Mouse (Mus musculus) hindbrain, embryonic 14.5 days (tissue): Measurements from ENCODE around the gene Ttc7b. TPM values are rescaled to one million over a fixed set of nuclear protein-coding genes. Genes with fewer than 3 reads are reported as not detected.
A peak's percentile ranks its signal among the peaks of the same experiment; 100 is the strongest.

Experiments used
- ATAC-seq: fragments of 200-750 bp; cut with Nextera tagmentation; 2 replicates; pipeline ENCODE4 v1.8.0; 2017; ENCODE audit warnings: moderate number of reproducible peaks, mild to moderate bottlenecking, moderate TSS enrichment, moderate library complexity; ENCODE audit not compliant: low FRiP score
- DNase-seq: peaks from one replicate; pipeline ENCODE4 v3.0.0-alpha.2; 2015; ENCODE audit warnings: low spot score
- H3K27ac ChIP-seq: fragments of 300-500 bp; sonication (generic); 2 replicates; pipeline ENCODE4 v1.5.1; 2014; ENCODE audit warnings: mild to moderate bottlenecking, moderate library complexity
- H3K27me3 ChIP-seq: fragments of 300-500 bp; sonication (generic); 2 replicates; pipeline ENCODE4 v1.6.1; 2014; ENCODE audit warnings: mild to moderate bottlenecking, low read length, mixed read lengths; ENCODE audit not compliant: control insufficient read depth, insufficient read depth
- H3K36me3 ChIP-seq: fragments of 300-500 bp; sonication (generic); replicated peaks from 2 replicates; pipeline ENCODE4 v1.6.1; 2014; ENCODE audit not compliant: control insufficient read depth, insufficient read depth
- H3K4me1 ChIP-seq: fragments of 300-500 bp; sonication (generic); replicated peaks from 2 replicates; pipeline ENCODE4 v1.6.1; 2014; ENCODE audit warnings: antibody characterized with exemption, low read length, mixed read lengths; ENCODE audit not compliant: control insufficient read depth, insufficient read depth
- H3K4me2 ChIP-seq: fragments of 300-500 bp; sonication (generic); replicated peaks from 2 replicates; pipeline ENCODE4 v1.6.1; 2014; ENCODE audit warnings: mild to moderate bottlenecking, moderate library complexity
- H3K4me3 ChIP-seq: fragments of 300-500 bp; sonication (generic); replicated peaks from 2 replicates; pipeline ENCODE4 v1.5.1; 2014; ENCODE audit warnings: mild to moderate bottlenecking, low read length
- H3K9ac ChIP-seq: fragments of 300-500 bp; sonication (generic); 2 replicates; pipeline ENCODE4 v1.6.1; 2014
- H3K9me3 ChIP-seq: fragments of 300-500 bp; sonication (generic); 2 replicates; pipeline ENCODE4 v1.6.1; 2016; ENCODE audit warnings: low read length; ENCODE audit not compliant: control insufficient read depth
- WGBS: fragments of 180-500 bp; shearing (Covaris S2); extraction: QIAGEN DNeasy Blood & Tissue Kit; methylation state at CpG from one replicate; pipeline ENCODE4 v1.1.7; 2014; 5-methylcytosine and 5-hydroxymethylcytosine counted together
- polyA plus RNA-seq: library from polyadenylated mRNA; unstranded; fragments of >200 nt; fragmentation: Nextera tagmentation; extraction: Ambion mirVana; gene quantifications from 2 replicates; pipeline ENCODE4 v1.2.1, GENCODE M21; 2014

Gene Ttc7b
- polyA plus RNA-seq, 1 experiment from 2014 or later, result 12.4 TPM

GRCm38 (mm10) chr12:100398268-100398943 is 122.2 kb downstream of the Ttc7b start:
- 56% methylated on average over 8 of the region's 8 CpGs for WGBS
- ATAC-seq, result no peak
- H3K27me3 ChIP-seq, result no peaks in the 10 kb centered on the region
- peaks cover 31% of the 10 kb centered on the region for H3K36me3 ChIP-seq
- peak overlapping the region; percentile 60 for H3K27ac ChIP-seq
- DNase-seq, result no peak
- peaks cover 8% of the 10 kb centered on the region for H3K4me1 ChIP-seq
- H3K9ac ChIP-seq, result no peak overlapping the region
- no peaks in the 10 kb centered on the region for H3K9me3 ChIP-seq
- no peak overlapping the region for H3K4me2 ChIP-seq
- no peak overlapping the region for H3K4me3 ChIP-seq

- Histone ChIP-seq H3K27me3 (no peaks in the 10 kb centered on the region), H3K4me2 (no peak overlapping the region), H3K4me1 (peaks cover 8% of the 10 kb centered on the region), H3K4me3 (no peak overlapping the region), H3K27ac (peak overlapping the region; percentile 43), H3K36me3 (peaks cover 24% of the 10 kb centered on the region), H3K9ac (no peak overlapping the region; the same call in 1 of the 2 replicates), H3K9me3 (no peaks in the 10 kb centered on the region)
- 49% methylated on average over 15 of the region's 15 CpGs for WGBS
- DNase-seq (no peak), ATAC-seq (no peak)
These were observed 123.0 kb downstream of the Ttc7b start for GRCm38 (mm10) chr12:100397432-100398146.

- no peak for DNase-seq
- 89% methylated on average over 2 of the region's 2 CpGs for WGBS
- no peak for ATAC-seq
These were observed 123.8 kb downstream of the Ttc7b start for GRCm38 (mm10) chr12:100396806-100397205.

GRCm38 (mm10) chr12:100393532-100393931 is 127.1 kb downstream of the Ttc7b start:
- Histone ChIP-seq H3K27me3 (no peaks in the 10 kb centered on the region), H3K4me2 (no peak overlapping the region), H3K9me3 (no peaks in the 10 kb centered on the region), H3K36me3 (peaks cover 10% of the 10 kb centered on the region), H3K27ac (no peak overlapping the region), H3K4me1 (peaks cover 8% of the 10 kb centered on the region), H3K4me3 (no peak overlapping the region), H3K9ac (no peak overlapping the region)
- ATAC-seq (no peak), DNase-seq (no peak)
- 77% methylated on average over 3 of the region's 3 CpGs for WGBS

More at GRCm38 (mm10) chr12:100396806-100397205, 123.8 kb downstream of the Ttc7b start:
- Histone ChIP-seq H3K4me2 (no peak overlapping the region), H3K9me3 (no peaks in the 10 kb centered on the region), H3K9ac (no peak overlapping the region), H3K4me1 (peaks cover 8% of the 10 kb centered on the region), H3K27me3 (no peaks in the 10 kb centered on the region), H3K36me3 (peaks cover 17% of the 10 kb centered on the region), H3K4me3 (no peak overlapping the region), H3K27ac (no peak overlapping the region)

- WGBS, result 73% methylated on average over 3 of the region's 3 CpGs
- no peak overlapping the region for H3K9ac ChIP-seq
- no peak overlapping the region for H3K4me2 ChIP-seq
- no peaks in the 10 kb centered on the region for H3K27me3 ChIP-seq
- DNase-seq (no peak), ATAC-seq (no peak)
- H3K27ac ChIP-seq, result no peak overlapping the region
- no peak overlapping the region for H3K4me3 ChIP-seq
- peaks cover 10% of the 10 kb centered on the region for H3K36me3 ChIP-seq
- H3K9me3 ChIP-seq, result no peaks in the 10 kb centered on the region
- peaks cover 7% of the 10 kb centered on the region for H3K4me1 ChIP-seq
These were observed 127.5 kb downstream of the Ttc7b start for GRCm38 (mm10) chr12:100393109-100393508.

DNA sequence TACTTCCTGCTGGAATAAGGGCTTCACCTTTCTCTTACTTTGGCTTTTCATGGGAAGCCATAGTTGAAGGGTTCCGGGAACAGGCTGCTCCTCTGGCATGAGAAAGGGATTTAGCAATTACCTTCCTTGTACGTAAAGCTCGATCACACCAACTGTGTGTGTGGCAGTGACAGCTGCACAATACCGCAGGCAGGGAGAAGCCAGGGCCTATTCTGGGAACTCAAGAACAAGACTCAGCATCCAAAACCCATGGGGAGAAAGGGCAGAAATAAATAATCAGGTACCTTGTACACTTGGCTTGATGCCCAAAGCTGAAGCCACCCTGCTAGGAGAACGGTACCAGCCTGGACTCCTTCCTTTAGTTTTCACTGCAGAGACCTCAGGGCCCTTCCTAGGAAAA is 128.2 kb downstream of the Ttc7b start:
- Histone ChIP-seq H3K27ac (no peak overlapping the region), H3K9ac (no peak overlapping the region), H3K36me3 (peaks cover 11% of the 10 kb centered on the region; the same call in 1 of the 2 replicates), H3K4me3 (no peak overlapping the region), H3K27me3 (no peaks in the 10 kb centered on the region), H3K9me3 (no peaks in the 10 kb centered on the region), H3K4me2 (no peak overlapping the region), H3K4me1 (peaks cover under 1% of the 10 kb centered on the region)
- WGBS, result 48% methylated on average over 5 of the region's 5 CpGs
- ATAC-seq, result no peak
- no peak for DNase-seq

- DNase-seq, result no peak
- Histone ChIP-seq H3K27ac (no peak overlapping the region), H3K27me3 (no peaks in the 10 kb centered on the region), H3K4me1 (no peaks in the 10 kb centered on the region), H3K4me3 (no peak overlapping the region), H3K9me3 (no peaks in the 10 kb centered on the region), H3K4me2 (no peak overlapping the region), H3K36me3 (peaks cover 17% of the 10 kb centered on the region; the same call in 1 of the 2 replicates), H3K9ac (no peak overlapping the region)
- ATAC-seq, result no peak
- 74% methylated on average over 9 of the region's 9 CpGs for WGBS
These were observed 128.7 kb downstream of the Ttc7b start for GRCm38 (mm10) chr12:100391890-100392289.

DNA sequence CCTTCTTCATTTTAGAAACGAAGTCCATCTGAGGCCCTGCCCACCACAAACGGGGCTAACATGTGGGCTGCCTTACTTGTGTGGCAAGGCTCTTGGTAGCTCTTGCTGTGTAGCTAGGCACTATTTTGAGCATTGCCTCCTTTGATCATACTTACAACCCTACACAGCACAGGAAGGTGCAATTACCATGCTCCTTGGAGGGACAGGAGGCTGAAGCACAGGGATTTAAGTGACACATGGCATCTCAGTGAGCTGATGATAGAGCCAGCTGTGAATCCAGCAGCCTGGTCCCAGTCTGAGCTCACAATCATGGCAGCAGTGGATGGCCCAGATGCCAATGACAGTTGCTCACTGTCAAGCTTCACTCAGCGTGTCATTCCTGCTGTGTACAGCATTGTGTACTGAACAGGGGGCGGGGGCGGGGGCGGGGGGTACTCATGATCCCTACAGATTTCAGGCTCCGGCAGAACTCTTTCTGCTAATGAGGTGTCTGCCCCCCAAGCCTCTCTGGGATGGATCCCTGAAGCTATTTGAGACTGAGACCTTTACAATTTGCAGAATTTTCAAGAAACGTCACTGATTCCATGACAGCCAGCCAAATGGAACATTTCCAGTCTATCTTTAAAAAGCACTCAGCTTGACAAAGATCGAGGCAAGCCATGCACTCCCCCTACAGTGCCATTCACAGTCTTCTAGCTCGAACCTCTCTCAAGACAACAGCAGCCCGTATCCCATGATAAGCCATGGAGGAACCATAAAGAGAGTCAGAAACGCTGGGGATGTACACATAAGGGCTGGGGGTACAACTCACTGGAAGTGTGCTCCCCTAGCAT is 130.5 kb downstream of the Ttc7b start:
- Histone ChIP-seq H3K27me3 (no peaks in the 10 kb centered on the region), H3K4me3 (no peak overlapping the region), H3K36me3 (peaks cover 18% of the 10 kb centered on the region; the same call in 1 of the 2 replicates), H3K9ac (no peak overlapping the region), H3K27ac (no peak overlapping the region), H3K4me1 (no peaks in the 10 kb centered on the region), H3K4me2 (no peak overlapping the region), H3K9me3 (no peaks in the 10 kb centered on the region)
- peak; percentile 73; the same call in 1 of the 2 replicates for ATAC-seq
- 54% methylated on average over 12 of the region's 12 CpGs for WGBS
- DNase-seq, result no peak

DNA sequence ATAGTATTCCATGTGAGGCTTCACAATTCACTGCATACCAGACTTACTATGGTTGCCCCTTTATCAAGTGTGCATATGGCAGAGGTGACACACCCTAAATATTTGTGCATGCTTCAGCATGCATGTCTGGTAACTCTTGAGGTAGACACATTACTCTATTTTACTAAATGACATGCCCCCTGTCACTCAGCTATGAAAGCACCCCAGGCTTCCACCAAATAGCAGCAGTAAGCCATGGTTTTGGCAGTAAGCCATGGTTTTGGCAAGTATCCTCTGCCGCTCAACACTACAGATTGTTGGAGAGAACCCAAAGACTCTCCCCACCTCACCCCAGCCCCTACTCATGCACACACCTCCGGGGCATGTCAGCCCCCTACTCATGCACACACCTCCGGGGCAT is 134.4 kb downstream of the Ttc7b start:
- no peak overlapping the region for H3K4me3 ChIP-seq
- peaks cover 52% of the 10 kb centered on the region for H3K36me3 ChIP-seq
- no peaks in the 10 kb centered on the region for H3K9me3 ChIP-seq
- no peaks in the 10 kb centered on the region for H3K4me1 ChIP-seq
- H3K9ac ChIP-seq, result no peak overlapping the region
- H3K27ac ChIP-seq, result no peak overlapping the region
- no peak overlapping the region for H3K4me2 ChIP-seq
- 56% methylated on average over 3 of the region's 3 CpGs for WGBS
- peak; percentile 52 for DNase-seq
- ATAC-seq, result no peak
- H3K27me3 ChIP-seq, result no peaks in the 10 kb centered on the region
